Mouse (Mus musculus) forebrain, embryonic 14.5 days (tissue): ENCODE results near the gene Agps. TPM values are rescaled to one million over a fixed set of nuclear protein-coding genes. Genes with fewer than 3 reads are reported as not detected.
"Not testable (repeated sequence)": the region's sequence is repeated elsewhere in the genome, so short reads cannot be mapped to it uniquely, and the experiment has no call there.

Experiments
- ATAC-seq: fragments of 200-750 bp; cut with Nextera tagmentation; 2 replicates; pipeline ENCODE4 v1.8.0; 2017; ENCODE audit warnings: mild to moderate bottlenecking, moderate library complexity
- DNase-seq: peaks from one replicate; pipeline ENCODE4 v3.0.0-alpha.2; 2015; ENCODE audit warnings: low spot score
- H3K27ac ChIP-seq: fragments of 300-500 bp; sonication (generic); 2 replicates; pipeline ENCODE4 v1.5.1; 2014; ENCODE audit warnings: low read depth, mild to moderate bottlenecking, control low read depth, low read length, moderate library complexity
- H3K27me3 ChIP-seq: fragments of 300-500 bp; sonication (generic); replicated peaks from 2 replicates; pipeline ENCODE4 v1.6.1; 2014; ENCODE audit warnings: low read length, control low read depth, mixed read lengths; ENCODE audit not compliant: control insufficient read depth, insufficient read depth
- H3K36me3 ChIP-seq: fragments of 300-500 bp; sonication (generic); 2 replicates; pipeline ENCODE4 v1.6.1; 2014; ENCODE audit warnings: low read length, control low read depth; ENCODE audit not compliant: control insufficient read depth, insufficient read depth
- H3K4me1 ChIP-seq: fragments of 300-500 bp; sonication (generic); 2 replicates; pipeline ENCODE4 v1.6.1; 2014; ENCODE audit warnings: antibody characterized with exemption, low read length, control low read depth; ENCODE audit not compliant: control insufficient read depth, insufficient read depth
- H3K4me2 ChIP-seq: fragments of 300-500 bp; sonication (generic); 2 replicates; pipeline ENCODE4 v1.6.1; 2014; ENCODE audit warnings: mild to moderate bottlenecking, control low read depth, low read length
- H3K4me3 ChIP-seq: fragments of 300-500 bp; sonication (generic); 2 replicates; pipeline ENCODE4 v1.5.1; 2014; ENCODE audit warnings: low read depth, low read length, control low read depth
- H3K9ac ChIP-seq: fragments of 300-500 bp; sonication (generic); 2 replicates; pipeline ENCODE4 v1.6.1; 2014; ENCODE audit warnings: mild to moderate bottlenecking, low read length, control low read depth, moderate library complexity
- H3K9me3 ChIP-seq: fragments of 300-500 bp; sonication (generic); replicated peaks from 2 replicates; pipeline ENCODE4 v1.6.1; 2016; ENCODE audit warnings: low read length, control low read depth, mixed read lengths; ENCODE audit not compliant: control insufficient read depth
- WGBS: fragments of 180-500 bp; shearing (Covaris S2); extraction: QIAGEN DNeasy Blood & Tissue Kit; methylation state at CpG from one replicate; pipeline ENCODE4 v1.1.7; 2014; 5-methylcytosine and 5-hydroxymethylcytosine counted together
- polyA plus RNA-seq: library from polyadenylated mRNA; unstranded; fragments of >200 nt; fragmentation: Nextera tagmentation; extraction: Ambion mirVana; gene quantifications from 2 replicates; pipeline ENCODE4 v1.2.1, GENCODE M21; 2014

Agps gene
- polyA plus RNA-seq, 1 experiment from 2014 or later: 18.5 TPM

DNA sequence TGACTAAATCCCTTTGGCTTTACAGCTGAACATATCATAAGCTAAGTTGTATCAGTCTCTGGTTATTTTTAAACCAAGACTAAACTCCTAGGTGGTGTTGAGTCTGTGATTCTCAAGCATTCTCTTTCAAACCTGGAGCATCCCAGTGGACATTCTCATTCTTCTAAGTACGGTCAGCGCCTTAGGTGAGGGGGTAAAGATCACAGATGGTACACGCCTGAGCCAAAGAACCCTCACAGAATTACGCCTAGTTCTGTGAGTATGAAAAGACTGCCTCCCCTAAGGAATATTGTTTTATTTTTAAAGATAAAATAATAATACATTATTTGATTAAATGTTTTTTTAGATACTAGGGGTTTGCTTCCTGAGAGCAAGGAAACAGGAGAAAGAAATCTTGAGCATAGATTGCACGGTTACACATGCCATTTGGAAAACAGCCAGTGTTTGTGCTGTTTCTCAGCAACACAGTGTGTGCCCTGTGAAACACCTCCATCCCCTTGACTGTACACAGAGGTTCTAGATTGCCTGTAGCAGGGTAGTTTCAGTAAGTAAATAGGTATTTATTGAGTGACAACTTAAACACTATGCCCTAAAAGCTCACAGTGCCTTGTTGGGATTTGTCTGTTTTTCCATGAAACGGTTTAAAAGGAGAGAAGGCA lies 97.9 kb downstream of the Agps start:
- no peaks in the 10 kb centered on the region for H3K4me1 ChIP-seq

GRCm38 (mm10) chr2:75930941-75931340 lies 99.0 kb downstream of the Agps start:
- ATAC-seq (no peak), DNase-seq (no peak)
- Histone ChIP-seq H3K4me3 (no peak overlapping the region), H3K27me3 (no peaks in the 10 kb centered on the region), H3K4me2 (no peak overlapping the region), H3K9ac (no peak overlapping the region), H3K27ac (no peak overlapping the region), H3K4me1 (no peaks in the 10 kb centered on the region), H3K9me3 (no peaks in the 10 kb centered on the region), H3K36me3 (peaks cover 10% of the 10 kb centered on the region; the same call in 1 of the 2 replicates)
- 90% methylated on average over 2 of the region's 2 CpGs for WGBS

More for the DNA sequence above, 97.9 kb downstream of the Agps start:
- Histone ChIP-seq H3K4me3 (no peak overlapping the region), H3K27ac (no peak overlapping the region), H3K9me3 (no peaks in the 10 kb centered on the region), H3K4me2 (no peak overlapping the region), H3K36me3 (peaks cover 10% of the 10 kb centered on the region), H3K27me3 (no peaks in the 10 kb centered on the region), H3K9ac (no peak overlapping the region)
- ATAC-seq: no peak
- WGBS: 90% methylated on average over 6 of the region's 6 CpGs
- DNase-seq: no peak

DNA sequence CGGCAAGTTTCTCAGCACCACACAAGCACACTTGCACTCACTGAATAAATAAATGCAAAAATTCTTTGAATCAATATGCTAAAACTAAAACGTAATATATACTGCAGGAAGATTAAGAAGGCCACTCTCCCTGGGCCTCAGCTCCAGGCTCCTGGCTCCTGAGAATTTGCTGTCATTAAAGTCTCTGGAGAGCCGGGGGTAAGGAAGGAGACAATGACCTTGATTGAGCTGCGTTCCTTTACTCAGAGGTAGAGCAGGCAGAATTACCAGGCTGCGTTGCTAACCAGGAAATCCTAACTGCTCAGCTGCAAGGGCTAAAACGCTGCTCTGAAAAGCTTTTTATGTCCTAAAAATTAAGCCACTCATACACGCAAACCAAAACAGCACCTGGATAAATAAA lies 101.6 kb downstream of the Agps start:
- no peak overlapping the region for H3K9ac ChIP-seq
- H3K36me3 ChIP-seq: no peaks in the 10 kb centered on the region; the same call in 1 of the 2 replicates
- H3K9me3 ChIP-seq: no peaks in the 10 kb centered on the region
- H3K4me2 ChIP-seq: no peak overlapping the region
- H3K4me3 ChIP-seq: no peak overlapping the region
- WGBS: 51% methylated on average over 7 of the region's 7 CpGs
- H3K27me3 ChIP-seq: no peaks in the 10 kb centered on the region
- no peak overlapping the region for H3K27ac ChIP-seq
- ATAC-seq: no peak
- H3K4me1 ChIP-seq: no peaks in the 10 kb centered on the region
- no peak for DNase-seq

DNA sequence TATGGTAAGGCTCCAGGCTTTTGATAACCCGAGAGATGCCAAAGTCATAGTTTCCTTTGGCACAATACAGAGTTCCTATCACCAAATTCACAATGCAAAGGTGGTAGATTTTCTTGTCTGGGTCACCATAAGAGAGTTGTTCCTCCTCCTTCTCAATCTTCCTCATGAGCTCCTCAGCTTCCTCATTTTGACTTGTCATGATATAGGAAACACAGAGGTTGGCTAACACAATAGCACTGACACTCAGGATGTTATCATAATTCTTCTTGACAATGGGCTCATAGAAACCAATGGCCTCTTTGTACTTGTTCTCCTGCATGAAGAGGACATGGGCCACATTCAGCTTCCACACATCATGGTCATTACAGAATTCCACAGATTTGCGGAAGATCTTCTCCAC lies 104.7 kb downstream of the Agps start:
- 88% methylated on average over 2 of the region's 2 CpGs for WGBS
- not testable (repeated sequence) for H3K4me2 ChIP-seq, ATAC-seq, H3K27ac ChIP-seq, DNase-seq, H3K9ac ChIP-seq, H3K4me1 ChIP-seq, H3K4me3 ChIP-seq, H3K9me3 ChIP-seq, H3K36me3 ChIP-seq, H3K27me3 ChIP-seq

DNA sequence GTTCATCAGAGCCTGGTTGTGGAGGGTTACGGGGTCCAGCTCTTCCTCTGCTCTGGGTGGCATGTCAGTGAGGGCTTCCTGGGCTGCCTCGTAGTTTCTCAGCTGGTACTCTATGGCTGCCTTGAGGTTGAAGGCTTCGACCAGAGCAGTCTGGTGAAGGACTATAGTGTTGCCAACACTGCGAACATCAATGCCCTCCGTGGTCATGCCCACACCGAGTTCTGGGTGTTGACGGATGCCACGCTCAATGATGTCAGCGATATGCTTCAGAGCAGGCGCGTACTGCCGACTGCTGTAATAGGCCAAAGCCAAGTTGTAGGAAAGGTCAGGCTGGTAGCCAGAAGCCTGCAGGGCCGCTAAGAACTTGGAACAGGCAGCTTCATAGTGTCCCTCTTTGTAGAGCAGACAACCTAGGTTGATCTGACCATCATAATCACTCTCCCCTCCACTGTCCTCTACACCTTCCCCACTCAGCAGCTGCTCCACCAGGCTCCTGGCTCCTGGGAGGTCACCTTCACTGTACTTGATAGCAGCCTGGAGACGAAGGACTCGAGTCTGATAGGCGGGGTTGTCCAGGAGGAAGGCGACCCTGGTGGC lies 105.6 kb downstream of the Agps start:
- not testable (repeated sequence) for H3K4me1 ChIP-seq, H3K36me3 ChIP-seq, H3K27me3 ChIP-seq, H3K27ac ChIP-seq, DNase-seq, H3K9me3 ChIP-seq
- ATAC-seq: peak; percentile 69
- 67% methylated on average over 13 of the region's 17 CpGs for WGBS
- Histone ChIP-seq H3K4me2 (peak overlapping the region; percentile 71), H3K4me3 (peak overlapping the region; percentile 48), H3K9ac (0 out of 2 replicates have a peak overlapping the region, but pooled peaks have one; percentile 68)

DNA sequence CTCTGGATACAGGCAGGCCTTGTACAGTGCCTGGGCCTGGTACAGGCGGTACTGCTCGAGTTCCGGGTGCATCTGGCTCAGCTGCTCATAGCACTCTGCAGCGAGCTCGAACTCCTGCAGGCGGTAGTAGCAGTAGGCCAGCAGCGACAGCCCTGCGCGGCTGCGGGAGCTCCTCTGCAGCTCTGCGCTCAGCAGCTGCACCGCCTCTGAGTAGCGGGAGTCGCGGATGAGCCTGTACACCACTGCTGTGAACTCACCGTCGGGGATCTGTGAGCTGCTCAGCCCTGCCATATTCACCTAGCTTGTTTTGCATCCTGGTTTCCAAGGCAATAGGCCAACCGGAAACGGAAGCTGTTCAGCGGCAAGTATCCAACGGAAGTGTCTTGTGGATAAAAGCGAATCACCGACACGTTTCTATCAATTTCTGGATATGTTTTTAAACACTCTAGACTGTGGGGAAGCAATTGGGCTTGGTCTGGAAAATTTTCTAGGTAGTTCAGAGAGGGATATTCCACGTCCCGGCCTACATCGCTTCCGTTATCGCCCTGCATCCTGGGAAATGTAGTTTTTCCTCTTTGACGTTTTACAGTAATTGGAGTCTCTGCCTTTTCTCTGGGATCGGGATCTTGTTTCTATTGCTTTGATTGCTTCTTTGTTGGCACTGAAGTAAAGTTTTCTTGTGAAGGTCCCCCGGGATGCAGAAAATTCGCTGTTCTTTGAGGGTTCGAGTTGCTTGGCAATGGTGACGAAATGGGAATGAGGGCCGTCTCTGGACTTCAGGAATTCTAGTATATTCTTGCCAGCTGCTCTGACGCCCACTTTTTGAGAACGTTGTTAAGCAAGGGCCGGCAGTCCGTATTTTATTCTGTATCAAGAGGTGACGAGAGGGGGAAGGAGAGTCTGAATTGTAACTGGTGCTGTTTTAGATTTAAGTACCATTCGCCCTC lies 106.4 kb downstream of the Agps start, which contains the start of gene Ttc30b:
Ttc30b (minus strand) TSS at position 469 of the 947 bp plus-strand sequence.
- no peaks in the 10 kb centered on the region for H3K9me3 ChIP-seq
- no peaks in the 10 kb centered on the region for H3K36me3 ChIP-seq
- H3K27ac ChIP-seq: peak within 1 kb of the TSS; percentile 78
- no peaks in the 10 kb centered on the region for H3K27me3 ChIP-seq
- peak within 1 kb of the TSS; percentile 48 for H3K4me3 ChIP-seq
- peak within 1 kb of the TSS; percentile 71 for H3K4me2 ChIP-seq
- peak within 1 kb of the TSS; percentile 68 for H3K9ac ChIP-seq
- no peaks in the 10 kb centered on the region for H3K4me1 ChIP-seq
- 4% methylated on average over 33 of the region's 42 CpGs for WGBS
- DNase-seq: peak; percentile 92
- ATAC-seq: peak; percentile 95

GRCm38 (mm10) chr2:75950685-75951084 lies 118.7 kb downstream of the Agps start:
- DNase-seq: no peak
- H3K27ac ChIP-seq: no peak overlapping the region
- H3K4me3 ChIP-seq: no peak overlapping the region
- no peak for ATAC-seq
- H3K36me3 ChIP-seq: no peaks in the 10 kb centered on the region
- H3K9me3 ChIP-seq: no peaks in the 10 kb centered on the region
- no peaks in the 10 kb centered on the region for H3K27me3 ChIP-seq
- no peak overlapping the region for H3K4me2 ChIP-seq
- no peak overlapping the region for H3K9ac ChIP-seq
- H3K4me1 ChIP-seq: no peaks in the 10 kb centered on the region
- 87% methylated on average over 8 of the region's 8 CpGs for WGBS

GRCm38 (mm10) chr2:75953320-75953719 lies 121.3 kb downstream of the Agps start:
- Histone ChIP-seq H3K9me3 (no peaks in the 10 kb centered on the region), H3K27me3 (no peaks in the 10 kb centered on the region), H3K36me3 (no peaks in the 10 kb centered on the region), H3K4me3 (no peak overlapping the region), H3K4me2 (no peak overlapping the region), H3K4me1 (no peaks in the 10 kb centered on the region), H3K27ac (no peak overlapping the region), H3K9ac (no peak overlapping the region)
- ATAC-seq (no peak), DNase-seq (no peak)
- 92% methylated on average over 5 of the region's 5 CpGs for WGBS
